Mouse (Mus musculus) gastrocnemius, postnatal 4 days (tissue): ENCODE measurements around the gene Poll. TPM values are rescaled to one million over a fixed set of nuclear protein-coding genes. Genes with fewer than 3 reads are reported as not detected.

Source experiments
- DNase-seq, 2 experiments: peaks; one replicate each; pipeline ENCODE4 v3.0.0; 2021 to 2022; ENCODE audit warnings: low spot score in 2 of 2, mixed read lengths in 2 of 2
- total RNA-seq, 2 experiments: library from RNA; stranded (reverse); gene quantifications; 2 replicates each; pipeline ENCODE4 v1.2.3; 2021

Gene Poll
- total RNA-seq, 2 experiments from 2014 or later = 8.5 to 10.6 TPM

DNA sequence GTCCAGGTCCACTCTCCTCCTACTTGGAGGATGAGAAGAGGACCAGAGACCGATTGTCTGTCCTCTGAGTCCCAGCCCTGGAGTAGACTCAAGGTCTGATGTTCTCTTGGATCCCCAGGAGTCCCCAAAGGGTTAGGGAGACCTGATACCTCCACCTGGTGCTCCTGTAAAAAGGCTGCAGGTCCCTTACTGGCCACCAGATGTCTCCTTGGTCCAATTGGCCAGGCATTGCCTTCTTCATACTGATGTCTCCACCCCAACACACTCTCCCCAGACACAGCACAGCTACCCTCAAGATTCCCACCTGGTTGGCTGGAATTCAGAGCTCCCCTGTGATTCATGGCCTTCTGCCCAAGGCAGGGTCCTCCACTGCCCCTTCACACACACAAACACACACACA is 22.8 kb downstream of the Poll start:
- DNase-seq = no peak

- DNase-seq = no peak
Observed at GRCm38 (mm10) chr19:45535929-45536328, 24.4 kb downstream of the Poll start.

GRCm38 (mm10) chr19:45535214-45535735 is 25.1 kb downstream of the Poll start:
- no peak for DNase-seq

DNA sequence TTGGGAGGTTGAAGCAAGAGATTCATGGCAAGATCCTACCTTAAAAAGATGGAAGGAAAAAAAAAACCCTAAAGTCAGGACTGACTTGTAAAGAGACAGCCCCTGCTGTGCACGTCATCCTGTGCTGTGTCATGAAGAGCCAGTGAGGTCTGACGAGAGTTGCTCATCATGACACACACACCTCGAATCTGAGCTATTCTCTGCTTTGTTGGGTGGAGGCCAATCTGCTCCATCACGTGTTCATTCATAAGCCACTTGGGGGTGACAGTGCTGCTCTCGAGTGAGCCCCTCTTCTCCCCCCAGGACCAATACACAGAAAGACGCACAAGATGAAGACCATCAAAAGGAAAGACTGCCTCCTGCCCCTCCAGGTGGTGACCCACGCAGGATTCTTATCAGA is 26.7 kb downstream of the Poll start:
- no peak for DNase-seq

DNA sequence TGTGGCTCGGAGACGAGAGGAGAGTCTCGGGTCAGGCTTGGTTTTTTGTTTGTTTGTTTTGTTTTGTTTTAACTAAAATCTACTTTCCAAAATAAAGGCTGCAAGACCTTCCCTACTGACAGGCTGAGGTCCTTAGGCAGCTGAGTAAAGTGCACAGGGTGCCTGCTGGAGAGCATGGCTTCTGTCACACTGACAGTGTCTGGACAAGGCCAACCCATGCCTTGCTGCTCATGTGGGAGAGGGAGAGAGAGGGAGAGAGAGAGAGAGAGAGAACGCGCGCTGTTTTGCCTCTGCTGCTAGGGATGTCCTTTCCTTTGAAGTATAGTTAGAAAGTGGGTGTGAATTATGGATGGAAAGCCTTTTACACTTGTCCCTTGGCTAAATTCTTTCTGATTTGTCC is 28.8 kb downstream of the Poll start:
- DNase-seq = no peak

- no peak for DNase-seq
Observed at GRCm38 (mm10) chr19:45530200-45530995, 29.9 kb downstream of the Poll start.

DNA sequence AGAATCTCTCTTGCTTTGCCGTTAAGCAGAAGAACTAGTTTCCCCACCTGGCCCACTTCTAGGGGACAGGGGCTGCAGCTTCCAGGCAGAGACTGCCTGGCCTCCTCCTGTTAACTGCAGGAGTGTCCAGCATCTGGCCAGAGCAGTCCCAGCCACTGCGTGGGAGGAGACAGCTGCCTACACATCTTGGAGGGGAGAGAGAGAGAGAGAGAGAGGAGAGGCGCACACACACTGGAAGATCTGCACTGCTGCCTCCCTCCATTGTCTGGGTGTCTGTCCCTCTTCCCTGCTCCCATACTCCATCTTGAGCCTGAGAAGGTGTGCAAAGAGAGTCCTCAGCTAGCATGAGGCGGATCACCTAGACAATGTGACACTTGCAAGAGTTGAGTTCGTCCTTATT is 31.0 kb downstream of the Poll start:
- DNase-seq = no peak

DNA sequence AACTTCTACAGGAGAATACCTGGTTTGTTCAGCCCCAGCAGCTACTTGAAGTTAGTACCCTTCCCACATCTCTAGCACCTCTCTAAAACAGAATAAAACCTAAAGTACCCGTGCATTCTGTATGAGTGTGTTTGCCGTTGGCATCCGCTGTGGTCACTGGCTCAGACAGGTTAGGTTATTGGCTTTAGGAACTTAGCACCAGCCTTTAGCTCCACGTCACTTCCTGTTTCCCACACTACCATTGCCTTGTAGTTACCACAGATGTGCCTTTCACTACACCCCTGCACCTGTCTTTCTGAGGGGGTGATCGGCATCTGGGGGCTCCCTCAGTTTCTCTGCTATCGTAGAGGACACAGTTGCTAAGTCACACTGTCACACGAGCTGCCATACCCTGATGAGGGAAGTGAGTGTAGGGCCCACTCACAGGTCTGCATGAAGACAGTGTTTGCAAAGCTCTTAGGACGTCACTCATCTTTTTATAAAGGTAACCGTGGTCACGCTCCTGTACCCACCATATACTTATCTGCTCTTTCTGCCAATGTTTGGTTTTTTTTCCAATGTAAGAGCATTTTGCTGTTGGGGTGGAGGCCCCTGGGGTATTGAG is 32.3 kb downstream of the Poll start:
- DNase-seq = no peak

- DNase-seq = no peak
Observed at GRCm38 (mm10) chr19:45527382-45527781, 32.9 kb downstream of the Poll start.

- DNase-seq = no peak
Observed at GRCm38 (mm10) chr19:45516264-45516663, 44.1 kb downstream of the Poll start.

DNA sequence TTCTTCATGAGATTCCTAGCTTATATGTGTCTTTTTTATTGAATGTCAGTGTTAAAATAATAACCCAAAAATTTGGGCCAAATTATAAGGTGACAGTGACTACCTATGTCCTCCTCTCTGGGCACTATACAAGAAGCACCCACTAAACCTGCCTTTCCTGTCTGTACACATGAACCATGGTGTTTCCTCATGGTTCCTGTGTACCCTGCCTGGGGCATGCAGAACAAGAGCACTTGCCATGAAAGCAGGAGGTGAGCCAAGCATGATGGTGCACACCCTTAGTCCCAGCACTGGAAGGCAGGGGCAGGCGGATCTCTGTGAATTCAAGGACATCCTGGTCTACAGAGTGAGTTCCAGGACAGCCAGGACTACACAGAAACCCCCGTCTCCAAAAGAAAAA is 45.0 kb downstream of the Poll start:
- no peak for DNase-seq

- DNase-seq = no peak
Observed at GRCm38 (mm10) chr19:45511406-45511805, 48.9 kb downstream of the Poll start.

GRCm38 (mm10) chr19:45510680-45511079 is 49.7 kb downstream of the Poll start:
- DNase-seq = no peak

GRCm38 (mm10) chr19:45507531-45507930 is 52.8 kb downstream of the Poll start:
- DNase-seq = no peak

DNA sequence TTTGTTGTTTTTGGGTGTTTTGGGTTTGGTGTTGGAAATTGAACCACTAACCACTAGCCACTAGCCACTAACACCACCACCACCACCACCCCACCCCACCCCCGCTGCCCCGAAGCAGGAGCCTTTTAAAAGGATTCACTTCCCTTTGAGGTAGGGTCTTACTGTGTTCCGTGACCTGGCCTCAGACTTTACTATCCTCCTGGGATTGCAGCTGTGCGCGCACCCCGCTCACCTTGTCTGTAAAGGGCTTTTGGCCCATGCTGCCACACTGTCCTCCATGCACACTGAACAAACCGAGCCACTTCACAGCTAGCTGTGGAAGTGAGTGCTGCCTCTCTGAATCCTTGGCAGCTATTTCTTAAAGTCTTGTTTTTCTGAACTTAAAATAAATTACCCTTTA is 54.9 kb downstream of the Poll start:
- no peak for DNase-seq

Other genes with a start within 250 kb of the Poll start
- gene Btrc, start 196.8 kb downstream of the Poll start, total RNA-seq = 10 to 100 TPM; 39.6 to 43.8 TPM
- gene Gm17018, start 84 bp upstream of the Poll start, total RNA-seq = 10 to 100 TPM; 13.1 to 13.6 TPM
- 10 to 100 TPM; 27.0 to 29.8 TPM for gene Fbxw4, start 99.8 kb upstream of the Poll start, total RNA-seq
- gene Fgf8, start 182.4 kb upstream of the Poll start, total RNA-seq = not detected
- gene Npm3, start 189.1 kb upstream of the Poll start, total RNA-seq = 10 to 100 TPM; 22.2 to 24.3 TPM
- gene Mgea5, start 223.3 kb upstream of the Poll start, total RNA-seq = 10 to 100 TPM; 54.7 to 64.1 TPM